Mouse (Mus musculus): ENCODE measurements around the gene Sel1l3.

DNA sequence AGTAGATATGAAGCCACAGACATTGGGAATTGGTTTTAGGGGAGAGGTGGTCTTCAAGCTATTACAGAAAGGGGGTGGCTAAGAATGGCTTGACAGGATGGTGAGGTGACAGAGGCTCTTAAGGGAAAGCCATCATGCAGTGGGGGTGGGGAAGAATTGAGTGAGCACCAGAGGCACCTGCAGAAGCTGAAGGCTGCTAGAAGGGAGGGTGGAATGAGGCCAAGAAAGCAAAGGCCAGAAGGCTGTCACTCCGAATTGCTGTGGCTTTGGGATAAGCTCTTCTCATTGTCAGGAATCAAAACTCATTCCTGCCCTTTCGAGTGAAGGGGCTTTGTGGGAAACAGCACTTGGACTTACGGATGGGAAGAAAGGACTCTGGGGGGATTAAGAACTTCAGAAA is 41.1 kb upstream of the Sel1l3 start:
- TF ChIP-seq CTCF (conservative IDR thresholded peaks at IDR 0.05; ENCODE audit: insufficient read depth, insufficient read length, low read depth, low read length): no peak
- TF ChIP-seq POLR2A (IDR thresholded peaks at IDR 0.05; ENCODE audit: low read depth, low read length): no peak

Measured in kidney, adult 2 months (tissue).